Mouse (Mus musculus) C3H10T1/2 (cell line): ENCODE measurements around the gene Als2. TPM values are rescaled to one million over a fixed set of nuclear protein-coding genes. Genes with fewer than 3 reads are reported as not detected.

Experiments used
- polyA plus RNA-seq, 2 experiments: library from polyadenylated mRNA; unstranded; fragments of >200 nt; fragmentation: generic; extraction: Trizol; gene quantifications; one replicate each; pipeline ENCODE4 v1.2.1; 2012; ENCODE audit warnings: missing spikeins in 2 of 2

Als2 gene
- polyA plus RNA-seq, result 1 to 10 TPM; 1.0 to 3.9 TPM

DNA sequence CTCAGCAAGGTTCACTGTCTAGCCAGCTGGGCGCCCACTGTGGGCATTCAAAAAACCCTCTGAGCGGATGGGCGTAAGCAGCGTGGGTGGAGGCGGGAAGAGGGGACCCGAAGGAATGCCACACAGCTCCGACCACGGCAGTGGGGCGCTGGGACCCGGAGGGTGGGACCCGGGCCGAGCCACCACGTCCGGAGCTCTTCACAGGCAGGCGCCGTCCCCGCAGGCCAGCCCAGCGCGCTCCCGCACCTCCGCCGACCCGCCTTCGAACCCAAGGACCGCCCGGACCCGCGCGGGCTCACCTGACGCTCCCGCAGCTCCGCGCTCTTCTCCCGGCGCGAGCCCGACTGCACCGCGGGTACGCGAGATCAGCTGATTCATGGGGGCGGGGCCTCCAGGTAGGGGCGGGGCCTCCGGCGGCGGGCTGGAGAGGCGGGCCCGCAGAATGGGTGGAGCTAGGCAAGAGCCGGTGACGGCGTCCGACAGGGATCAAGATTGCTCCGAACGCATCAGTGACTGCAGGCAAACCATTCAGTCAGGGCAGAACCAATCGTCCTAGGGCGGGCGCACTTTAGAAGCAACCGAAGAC lies at the start of gene Als2:
Als2 (minus strand) TSS at position 376 of the 586 bp plus-strand sequence.

GRCm38 (mm10) chr1:59256751-59257231 lies 19.8 kb upstream of the Als2 start, which contains the start of gene Cdk15:
Cdk15 (plus strand) TSS chr1:59256906.

DNA sequence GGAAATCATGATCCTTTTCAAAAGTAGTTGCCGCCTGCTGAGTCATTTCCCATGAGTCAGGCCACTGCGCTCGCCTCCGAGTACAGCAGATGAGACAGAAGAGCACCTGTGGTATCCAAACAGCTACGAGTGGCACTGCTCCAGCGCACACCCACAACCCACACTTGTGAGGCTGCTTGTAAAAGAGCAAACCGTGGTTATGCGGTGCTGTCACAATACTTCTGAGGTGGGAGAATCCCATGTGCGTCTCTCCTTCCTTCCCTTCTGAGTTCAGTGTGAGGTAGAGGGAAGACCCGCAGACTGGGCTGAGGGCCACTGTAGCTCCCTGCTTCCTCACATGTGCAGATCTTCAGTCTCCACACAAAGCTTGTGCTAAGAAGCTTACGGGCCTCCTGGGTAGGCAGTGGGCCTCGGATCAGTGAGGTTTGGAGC lies 74.0 kb downstream of the Als2 start, which contains the start of gene Mpp4:
Mpp4 (minus strand) TSS at position 360 of the 432 bp plus-strand sequence.

GRCm38 (mm10) chr1:59119720-59120457 lies 117.1 kb downstream of the Als2 start, which contains the start of gene Tmem237:
Tmem237 (minus strand) TSS chr1:59120408.

Other genes with a start within 250 kb of the Als2 start
- gene C2cd6, start 142.3 kb downstream of the Als2 start, polyA plus RNA-seq, result not detected
- gene Tmem237, start 116.8 kb downstream of the Als2 start, polyA plus RNA-seq, result 10 to 100 TPM in 1 of 2 experiments, 1 to 10 TPM in 1; 4.5 to 20.8 TPM
- gene Mpp4, start 73.8 kb downstream of the Als2 start, polyA plus RNA-seq, result under 1 TPM; 0.21 to 0.52 TPM
- gene Cdk15, start 19.7 kb upstream of the Als2 start, polyA plus RNA-seq, result under 1 TPM in 1 of 2 experiments, not detected in 1; 0.21 TPM
- gene Fzd7, start 245.2 kb upstream of the Als2 start, polyA plus RNA-seq, result 1 to 10 TPM; 1.1 to 9.6 TPM